Mouse (Mus musculus) Patski (cell line): ENCODE measurements at regions not wholly inside any gene's neighbourhood (a gene's known extent, or its start where the extent isn't known, plus 50 kb on each side); places are given as distances from the start of the nearest gene placed in this dataset.

ENCODE experiments used
- ATAC-seq: fragments of 100-300 bp; one replicate; pipeline ENCODE4 v1.8.0; 2021
- CTCF ChIA-PET: fragments of 350-600 bp; sonication (Branson Sonifier 250); formaldehyde crosslinking; loops from one replicate; lab custom pipeline; 2022; ENCODE audit warnings: inconsistent platforms; lab: Charles Lee
- POLR2A ChIA-PET: fragments of 350-600 bp; sonication (Branson Sonifier 250); formaldehyde crosslinking; loops from one replicate; lab custom pipeline; 2022; ENCODE audit warnings: antibody characterized with exemption, inconsistent platforms; lab: Charles Lee
- DNase-seq: peaks from one replicate; pipeline ENCODE4 v3.0.0-alpha.2; 2011; ENCODE audit warnings: low read depth, low spot score
- H3K27me3 ChIP-seq: fragments of 371-371 bp; one replicate; pipeline ENCODE4 v1.5.1; 2021
- CTCF ChIP-seq: fragments of 100-300 bp; IDR thresholded peaks from one replicate; pipeline ENCODE4 v1.5.1; 2021
- in situ Hi-C: fragments of 300-500 bp; cut with MboI; formaldehyde crosslinking; loops from 3 replicates; pipeline ENCODE4 v1.11.1; 2018; ENCODE audit warnings: low pct_unique_long_range_greater_than_20kb, mixed read lengths

- DNase-seq, result no peak
- ChIA-PET CTCF (interaction anchor here (1.8 kb wide), 1 partner anchor 11 kb away, joined by 4 read pairs; no protein-coding TSS in a partner anchor), POLR2A (no interaction called here)
- TF ChIP-seq CTCF, result no peak
- peaks cover 3% of the 10 kb centered on the region for H3K27me3 ChIP-seq
- ATAC-seq, result no peak
- in situ Hi-C loops, result no loop called here
These were observed 220.7 kb downstream of the Fam84b start for GRCm38 (mm10) chr15:60632789-60633456.

- POLR2A ChIA-PET, result no interaction called here
- CTCF ChIA-PET, result interaction anchor here (1.0 kb wide), 1 partner anchor 10 kb away, joined by 3 read pairs; no protein-coding TSS in a partner anchor
- DNase-seq (no peak), ATAC-seq (peak; percentile 26)
- in situ Hi-C loops, result no loop called here
- peaks cover 3% of the 10 kb centered on the region for H3K27me3 ChIP-seq
- no peak for TF ChIP-seq CTCF
These were observed 222.7 kb downstream of the Fam84b start for GRCm38 (mm10) chr15:60630756-60631402.

GRCm38 (mm10) chr15:60618801-60619200 lies 234.8 kb downstream of the Fam84b start:
- in situ Hi-C loops, result no loop called here
- peaks cover 5% of the 10 kb centered on the region for H3K27me3 ChIP-seq
- TF ChIP-seq CTCF, result no peak
- CTCF ChIA-PET, result no interaction called here
- ATAC-seq (no peak), DNase-seq (no peak)
- POLR2A ChIA-PET, result no interaction called here

GRCm38 (mm10) chr15:60617371-60617770 lies 236.2 kb downstream of the Fam84b start:
- ATAC-seq, result no peak
- TF ChIP-seq CTCF, result no peak
- in situ Hi-C loops, result no loop called here
- H3K27me3 ChIP-seq, result peaks cover 5% of the 10 kb centered on the region
- POLR2A ChIA-PET, result no interaction called here
- no peak for DNase-seq
- CTCF ChIA-PET, result no interaction called here

GRCm38 (mm10) chr15:60601885-60602284 lies 251.7 kb downstream of the Fam84b start:
- no peak for TF ChIP-seq CTCF
- no peaks in the 10 kb centered on the region for H3K27me3 ChIP-seq
- no peak for DNase-seq
- no peak for ATAC-seq
- ChIA-PET POLR2A (no interaction called here), CTCF (no interaction called here)
- in situ Hi-C loops, result no loop called here

GRCm38 (mm10) chr15:60577084-60577483 lies 276.5 kb downstream of the Fam84b start:
- no peak for TF ChIP-seq CTCF
- in situ Hi-C loops, result no loop called here
- ChIA-PET CTCF (interaction anchor here (1.5 kb wide), 1 partner anchor 13 kb away, joined by 4 read pairs; no protein-coding TSS in a partner anchor), POLR2A (no interaction called here)
- DNase-seq, result peak; percentile 62
- no peaks in the 10 kb centered on the region for H3K27me3 ChIP-seq
- peak; percentile 95 for ATAC-seq

- ATAC-seq (no peak), DNase-seq (no peak)
- TF ChIP-seq CTCF, result no peak
- in situ Hi-C loops, result loop anchor here (25.0 kb wide), 1 partner anchor 521 kb away; no protein-coding TSS in a partner anchor
- ChIA-PET POLR2A (no interaction called here), CTCF (interaction anchor here (0.6 kb wide), 1 partner anchor 629 kb away, joined by 3 read pairs; no protein-coding TSS in a partner anchor)
- H3K27me3 ChIP-seq, result no peaks in the 10 kb centered on the region
These were observed 287.3 kb downstream of the Fam84b start for GRCm38 (mm10) chr15:60566267-60566666.

GRCm38 (mm10) chr15:60565017-60565416 lies 288.6 kb downstream of the Fam84b start:
- H3K27me3 ChIP-seq, result no peaks in the 10 kb centered on the region
- in situ Hi-C loops, result loop anchor here (25.0 kb wide), 1 partner anchor 522 kb away; no protein-coding TSS in a partner anchor
- no peak for DNase-seq
- TF ChIP-seq CTCF, result no peak
- POLR2A ChIA-PET, result no interaction called here
- no peak for ATAC-seq
- CTCF ChIA-PET, result no interaction called here

GRCm38 (mm10) chr15:60560641-60561040 lies 292.9 kb downstream of the Fam84b start:
- DNase-seq (no peak), ATAC-seq (no peak)
- CTCF ChIA-PET, result interaction anchor here (1.0 kb wide), 1 partner anchor 132 kb away, joined by 3 read pairs; no protein-coding TSS in a partner anchor
- no peaks in the 10 kb centered on the region for H3K27me3 ChIP-seq
- POLR2A ChIA-PET, result no interaction called here
- in situ Hi-C loops, result loop anchor here (25.0 kb wide), 1 partner anchor 527 kb away; no protein-coding TSS in a partner anchor
- TF ChIP-seq CTCF, result no peak

- DNase-seq, result no peak
- ATAC-seq, result no peak
- ChIA-PET CTCF (no interaction called here), POLR2A (no interaction called here)
- in situ Hi-C loops, result loop anchor here (25.0 kb wide), 1 partner anchor 532 kb away; no protein-coding TSS in a partner anchor
- no peak for TF ChIP-seq CTCF
- no peaks in the 10 kb centered on the region for H3K27me3 ChIP-seq
These were observed 297.9 kb downstream of the Fam84b start for GRCm38 (mm10) chr15:60555691-60556090.

- in situ Hi-C loops, result loop anchor here (25.0 kb wide), 1 partner anchor 533 kb away; no protein-coding TSS in a partner anchor
- DNase-seq (no peak), ATAC-seq (no peak)
- TF ChIP-seq CTCF, result no peak
- CTCF ChIA-PET, result no interaction called here
- POLR2A ChIA-PET, result no interaction called here
- no peaks in the 10 kb centered on the region for H3K27me3 ChIP-seq
These were observed 299.0 kb downstream of the Fam84b start for GRCm38 (mm10) chr15:60554587-60554986.
